Mouse (Mus musculus) heart, postnatal 0 days (tissue): Measurements from ENCODE around the gene Csrnp3.

Experiments
- CTCF ChIP-seq: IDR thresholded peaks from 2 replicates; pipeline ENCODE4 v1.5.1; 2016; ENCODE audit warnings: antibody characterized with exemption, control low read depth, low read depth
- EP300 ChIP-seq: IDR thresholded peaks from 2 replicates; pipeline ENCODE4 v1.6.1; 2016; ENCODE audit warnings: antibody characterized with exemption, low read depth

DNA sequence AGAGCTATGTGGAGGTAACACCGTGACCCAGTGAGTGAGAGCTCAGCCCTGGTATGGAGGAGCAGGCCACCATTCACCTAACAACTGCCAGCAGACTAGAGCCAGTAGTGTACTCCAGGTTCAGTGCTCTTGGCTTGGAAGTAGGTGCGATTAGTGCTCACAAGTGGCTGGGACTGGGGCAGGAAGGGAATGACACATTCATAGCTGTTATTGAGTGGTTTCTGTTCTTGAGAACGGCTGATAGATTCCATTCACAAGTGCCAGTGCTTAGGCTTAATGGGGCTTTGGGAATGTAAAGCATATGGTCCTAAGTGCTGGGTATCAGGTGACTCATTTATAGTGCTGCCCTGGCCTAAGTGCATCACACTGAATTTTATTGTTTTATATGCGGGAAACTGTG lies 136.4 kb downstream of the Csrnp3 start:
- no peak for TF ChIP-seq CTCF
- TF ChIP-seq EP300, result no peak
